Mouse (Mus musculus) mouse trophoblast stem cell (cell line): Measurements from ENCODE around the gene Dut.

Experiments
- in situ Hi-C, 2 experiments: fragments of 300-500 bp; cut with MseI, MboI; formaldehyde crosslinking; loops; 2 replicates in 1 of 2; 3 replicates in 1 of 2; pipeline ENCODE4 v1.15.1; 2025

Dut gene

GRCm38 (mm10) chr2:125303764-125304384, 56.9 kb downstream of the Dut start:
- in situ Hi-C loops = no loop called here

- in situ Hi-C loops = no loop called here
Observed at GRCm38 (mm10) chr2:125304746-125305145, 57.8 kb downstream of the Dut start.

GRCm38 (mm10) chr2:125305671-125306070, 58.7 kb downstream of the Dut start:
- in situ Hi-C loops = no loop called here
